Mouse (Mus musculus): Measurements from ENCODE around the gene Epha2.

Gene Epha2

DNA sequence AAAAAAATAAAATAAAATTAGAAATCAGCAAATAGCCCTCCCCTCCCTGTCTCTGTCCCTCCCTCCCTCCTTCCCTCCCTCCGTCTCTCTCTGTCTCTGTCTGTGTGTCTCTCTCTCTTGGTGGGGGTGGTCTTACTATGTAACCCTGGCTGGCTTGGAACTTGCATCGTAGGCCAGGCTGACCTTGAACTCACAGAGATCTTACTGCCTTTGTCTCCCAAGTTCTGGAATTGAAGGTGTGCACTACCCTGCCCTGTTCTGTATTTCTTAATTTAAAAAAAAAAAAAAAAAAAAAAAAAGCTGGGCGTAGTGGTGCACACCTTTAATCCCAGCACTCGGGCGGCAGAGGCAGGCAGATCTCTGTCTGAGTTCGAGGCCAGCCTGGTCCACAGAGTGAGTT, 21.3 kb upstream of the Epha2 start:
- no peak for DNase-seq (ENCODE audit: low read depth, low spot score)

GRCm38 (mm10) chr4:141280471-141280870, 20.6 kb upstream of the Epha2 start:
- DNase-seq (ENCODE audit: low read depth, low spot score), result no peak

DNA sequence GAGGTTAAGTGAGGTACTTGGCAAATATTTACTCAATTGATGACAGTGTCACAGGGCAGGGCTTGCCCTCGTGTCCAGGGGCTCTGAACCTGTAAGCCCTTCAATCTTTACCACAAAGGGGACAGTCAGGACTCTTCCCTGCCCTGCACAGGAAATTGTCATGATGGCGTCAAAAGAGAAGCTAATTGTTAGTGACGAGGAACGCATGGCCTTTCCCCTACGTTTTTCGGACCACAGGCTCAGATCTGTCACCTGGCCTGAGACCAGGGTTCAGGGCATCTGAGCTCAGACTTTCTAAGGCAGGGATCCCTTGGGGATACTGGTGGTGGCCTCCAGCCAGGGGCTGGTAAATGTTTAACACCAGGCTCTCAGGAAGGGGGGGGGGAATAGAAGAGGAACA, 19.9 kb upstream of the Epha2 start:
- DNase-seq (ENCODE audit: low read depth, low spot score), result peak; percentile 76

GRCm38 (mm10) chr4:141281578-141281977, 19.5 kb upstream of the Epha2 start:
- DNase-seq (ENCODE audit: low read depth, low spot score), result no peak

DNA sequence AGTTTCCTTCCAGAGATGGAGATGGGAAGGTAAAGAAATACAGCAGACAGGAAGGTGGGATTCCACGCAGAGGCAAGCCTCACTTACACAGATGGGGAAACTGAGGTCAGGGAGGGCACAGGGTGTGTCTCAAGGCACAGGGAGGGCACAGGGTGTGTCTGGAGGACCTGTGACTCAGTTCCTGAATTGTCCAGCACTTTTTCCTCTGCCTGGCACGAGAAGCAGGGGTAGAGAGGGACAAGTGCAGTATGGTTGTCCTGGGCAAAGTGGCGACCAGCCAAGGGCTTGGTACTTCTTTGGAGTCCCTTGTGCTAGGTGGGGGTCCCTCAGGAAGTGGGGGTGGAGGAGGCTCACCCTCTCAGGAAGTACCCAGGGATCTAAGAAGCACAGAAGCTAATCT, 19.0 kb upstream of the Epha2 start:
- no peak for DNase-seq (ENCODE audit: low read depth, low spot score)

- DNase-seq (ENCODE audit: low read depth, low spot score), result no peak
These were observed 18.4 kb upstream of the Epha2 start for GRCm38 (mm10) chr4:141282623-141283022.

- DNase-seq (ENCODE audit: low read depth, low spot score), result no peak
These were observed 17.7 kb upstream of the Epha2 start for GRCm38 (mm10) chr4:141283176-141283878.

DNA sequence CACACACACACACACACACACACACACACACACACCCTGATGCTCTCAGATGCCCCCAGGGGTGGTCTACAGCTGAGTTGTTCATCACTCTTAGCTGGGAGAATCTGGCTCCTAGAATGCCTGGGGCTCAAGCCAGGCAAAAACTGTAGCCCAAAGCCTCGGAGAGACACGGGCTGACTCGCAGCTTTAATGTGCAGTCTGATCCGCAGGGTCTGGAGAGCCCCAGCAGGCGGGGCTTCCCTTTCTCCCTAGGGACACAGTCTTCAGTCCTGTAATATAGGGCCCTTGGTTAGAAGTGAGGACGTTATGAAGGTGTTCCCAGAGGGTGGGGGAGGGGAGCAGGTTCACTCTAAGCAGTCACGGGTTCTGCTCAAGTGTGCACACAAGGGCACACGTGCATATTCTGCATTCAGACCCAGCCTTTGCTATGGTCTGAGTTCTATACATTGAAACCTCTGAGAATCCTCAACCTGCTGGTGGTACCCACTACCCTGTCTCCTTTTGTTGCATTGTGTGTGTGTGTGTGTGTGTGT, 17.1 kb upstream of the Epha2 start:
- peak; percentile 86 for DNase-seq (ENCODE audit: low read depth, low spot score)

DNA sequence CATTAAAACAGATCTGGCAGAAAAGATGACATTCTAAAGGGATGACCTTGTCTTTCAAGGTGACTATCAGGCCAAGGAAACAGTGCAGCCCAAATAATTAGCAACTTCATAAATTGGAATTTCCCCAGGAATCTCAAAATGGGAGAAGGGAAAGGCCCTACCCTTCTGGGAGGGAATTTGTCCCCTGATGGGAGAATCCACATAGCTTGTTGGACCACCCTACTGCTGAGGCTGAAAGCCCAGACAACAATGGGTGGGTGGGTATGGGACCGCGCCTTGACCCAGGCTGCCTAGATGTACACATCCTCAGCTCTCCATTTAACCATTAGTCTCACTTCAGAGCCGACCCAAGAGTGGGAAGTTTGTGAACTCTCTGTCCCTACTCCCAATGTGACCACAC, 16.6 kb upstream of the Epha2 start:
- DNase-seq (ENCODE audit: low read depth, low spot score), result no peak

DNA sequence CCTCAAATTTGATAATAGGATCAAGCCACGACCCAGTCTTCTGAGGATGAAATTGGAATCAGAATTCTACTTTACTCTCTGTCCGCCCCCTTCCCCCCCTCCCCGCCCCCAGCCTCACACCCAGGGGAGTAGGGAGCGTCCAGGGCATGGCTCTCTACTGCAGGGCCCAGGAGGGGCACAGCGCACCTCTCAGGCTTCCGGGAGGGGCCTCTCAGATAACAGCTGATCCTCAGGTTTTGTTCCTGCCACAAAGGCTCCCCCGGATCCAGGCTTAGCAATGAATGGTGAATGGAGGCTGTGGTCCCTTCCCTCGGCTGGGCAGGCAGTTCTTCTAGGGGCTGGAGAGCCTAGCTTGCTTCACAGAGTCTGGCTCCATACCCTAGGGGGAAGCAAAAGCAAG, 15.9 kb upstream of the Epha2 start:
- no peak for DNase-seq (ENCODE audit: low read depth, low spot score)

DNA sequence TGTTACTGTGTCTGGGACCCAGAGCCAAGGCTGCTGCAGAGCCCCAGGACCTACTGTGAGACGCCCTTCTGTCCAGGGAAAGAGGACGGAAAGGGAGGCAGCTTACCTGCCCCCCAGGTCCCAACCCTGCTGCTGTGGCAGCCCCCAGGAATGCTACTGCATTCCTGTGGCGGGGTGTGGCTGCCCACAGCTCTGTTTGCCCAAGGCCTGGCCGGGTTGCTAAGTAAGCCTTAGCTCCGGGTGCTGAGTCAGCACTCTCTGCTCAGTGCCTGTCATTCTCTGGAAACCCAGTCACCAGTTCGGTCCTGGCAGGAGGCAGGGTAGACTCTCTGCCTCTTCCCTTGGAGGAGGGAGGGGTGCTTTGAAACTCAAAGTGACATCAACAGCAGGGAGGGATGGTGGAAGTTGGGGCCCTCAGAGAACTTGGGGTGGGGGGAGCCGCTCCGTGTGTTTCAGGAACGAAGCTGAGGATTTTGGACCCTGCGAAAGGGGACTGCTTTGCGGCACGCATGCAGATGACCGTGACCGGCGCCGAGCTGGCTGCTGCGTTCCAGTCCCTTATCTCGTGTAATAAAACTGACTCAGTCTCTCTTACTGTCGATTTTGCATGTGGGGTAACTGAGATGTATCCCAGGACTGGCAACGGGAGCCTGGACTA, 14.1 kb upstream of the Epha2 start:
- DNase-seq (ENCODE audit: low read depth, low spot score), result peak; percentile 98

DNA sequence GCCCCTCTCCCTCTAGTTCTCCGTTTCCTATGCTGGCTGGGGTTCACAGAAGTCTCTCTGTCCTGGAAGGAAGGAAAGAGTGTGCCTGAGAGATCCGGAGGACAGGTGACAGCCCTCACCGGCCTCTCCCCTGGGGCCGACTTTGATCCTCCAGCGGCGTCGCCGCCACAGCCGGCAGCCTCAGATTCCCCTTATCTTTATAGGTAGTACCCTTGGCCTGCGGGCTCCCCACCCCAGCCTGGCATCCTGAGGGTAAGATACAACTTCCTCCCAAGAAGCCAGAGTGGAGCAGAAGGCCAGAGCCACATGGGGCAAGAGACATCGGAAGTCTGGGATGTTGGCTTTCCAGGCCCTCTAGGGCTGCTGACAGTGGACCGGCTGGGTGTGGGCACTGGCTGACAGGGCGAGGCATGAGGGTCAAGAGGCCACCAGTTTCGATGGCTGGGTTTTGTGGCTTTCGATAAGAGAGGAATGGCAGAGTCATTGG, 13.5 kb upstream of the Epha2 start:
- peak; percentile 45 for DNase-seq (ENCODE audit: low read depth, low spot score)

- no peak for DNase-seq (ENCODE audit: low read depth, low spot score)
These were observed 12.9 kb upstream of the Epha2 start for GRCm38 (mm10) chr4:141288152-141288551.

GRCm38 (mm10) chr4:141291571-141292375, 9.3 kb upstream of the Epha2 start:
- peak; percentile 63 for DNase-seq (ENCODE audit: low read depth, low spot score)

GRCm38 (mm10) chr4:141295774-141296186, 5.3 kb upstream of the Epha2 start:
- no peak for DNase-seq (ENCODE audit: low read depth, low spot score)

- DNase-seq (ENCODE audit: low read depth, low spot score), result no peak
These were observed 3.1 kb upstream of the Epha2 start for GRCm38 (mm10) chr4:141297934-141298333.

- no peak for DNase-seq (ENCODE audit: low read depth, low spot score)
These were observed 1.7 kb upstream of the Epha2 start for GRCm38 (mm10) chr4:141299356-141299755.

- DNase-seq (ENCODE audit: low read depth, low spot score), result no peak
These were observed 844 bp upstream of the Epha2 start for GRCm38 (mm10) chr4:141300196-141300595.

DNA sequence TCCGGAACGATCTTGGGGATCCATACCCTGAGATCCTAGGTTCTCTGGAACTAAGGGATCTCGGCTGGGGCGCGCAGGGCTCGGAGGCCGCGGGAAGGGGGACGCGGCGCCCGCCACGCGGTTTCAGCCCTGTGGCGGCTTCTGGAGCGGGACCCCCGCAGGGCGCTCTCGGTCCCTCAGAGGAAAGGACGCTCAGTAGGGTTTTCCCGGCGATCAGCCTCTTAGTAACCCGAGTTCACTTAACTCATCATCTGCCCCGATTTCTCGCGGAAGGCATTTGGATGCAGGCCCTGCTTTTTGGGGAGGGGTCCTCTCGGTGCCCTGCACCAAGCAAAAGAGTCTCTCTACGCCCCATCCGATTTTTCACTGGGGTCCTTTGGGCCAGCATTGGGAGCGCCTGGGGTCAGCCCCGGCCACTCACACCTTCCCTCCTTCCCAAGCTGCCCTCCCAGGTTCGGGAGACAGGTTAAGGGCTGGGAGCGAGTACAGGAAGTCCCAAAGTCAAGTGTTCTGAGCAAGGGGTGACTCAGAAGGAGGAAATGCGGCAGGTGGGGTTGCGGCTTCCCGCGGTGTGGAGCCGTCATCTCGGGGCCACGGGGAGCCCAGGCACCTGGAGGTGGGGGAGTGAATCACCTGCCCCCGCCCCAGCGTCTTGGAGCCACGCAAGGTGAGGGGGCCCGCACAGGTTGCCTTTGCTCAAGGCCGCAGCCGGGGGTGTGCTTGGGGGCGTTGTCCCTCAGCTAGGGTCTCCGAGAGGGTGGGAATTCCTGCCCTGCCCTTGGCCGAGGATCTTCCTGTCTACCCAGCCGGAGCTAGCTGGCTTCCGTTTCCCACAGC, 769 bp downstream of the Epha2 start:
- no peak for DNase-seq (ENCODE audit: low read depth, low spot score)

DNA sequence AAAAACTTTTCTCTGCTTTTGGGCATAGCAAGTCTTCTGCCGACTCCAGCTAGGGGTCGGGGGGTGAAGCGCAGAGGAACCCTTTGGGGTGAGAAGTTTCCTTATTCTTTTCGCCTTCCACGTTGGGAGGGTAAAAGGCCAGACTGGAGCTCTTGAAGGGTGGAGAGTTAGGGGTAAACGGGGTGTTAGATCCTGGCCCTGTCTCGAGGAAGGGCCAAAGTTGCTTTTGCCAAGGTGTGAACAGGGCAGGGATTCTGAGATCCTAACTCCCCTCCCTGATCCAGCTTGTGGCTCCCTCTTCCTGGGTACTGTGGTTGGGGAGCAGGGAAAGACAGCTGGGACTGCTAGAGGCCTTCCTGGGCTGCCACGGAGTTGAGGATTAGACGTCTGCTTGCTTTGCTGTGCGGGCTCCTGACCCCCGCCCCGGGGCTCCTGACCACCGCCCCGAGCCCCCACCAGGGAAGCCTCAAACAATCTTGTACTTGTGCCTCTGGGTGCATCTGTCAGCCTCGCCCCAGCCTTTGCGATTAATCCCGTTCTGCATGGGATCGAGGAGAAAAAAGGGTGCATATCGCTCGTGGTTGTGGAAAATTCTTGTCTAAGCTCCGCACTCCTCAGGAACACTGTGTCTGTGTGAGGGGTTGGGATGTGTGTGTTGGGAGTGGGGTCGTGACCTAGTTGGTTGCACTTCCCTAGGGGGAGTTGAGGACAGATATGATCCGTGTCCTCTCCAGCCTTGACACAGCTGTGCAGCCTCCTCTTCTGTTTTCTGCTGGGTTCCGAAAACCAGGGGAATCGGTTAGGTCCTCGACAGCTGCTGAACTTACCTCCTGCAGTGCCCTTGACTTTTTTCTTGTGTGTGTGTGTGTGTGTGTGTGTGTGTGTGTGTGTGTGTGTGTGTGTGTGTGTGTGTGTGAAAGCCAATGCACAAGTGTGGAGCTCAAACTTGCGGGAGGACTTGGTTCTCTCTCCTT, 1.7 kb downstream of the Epha2 start:
- DNase-seq (ENCODE audit: low read depth, low spot score), result no peak
